Mouse (Mus musculus): Measurements from ENCODE around the gene Calcoco1.
"Not testable (repeated sequence)": the region's sequence is repeated elsewhere in the genome, so short reads cannot be mapped to it uniquely, and the experiment has no call there.

Calcoco1 gene

DNA sequence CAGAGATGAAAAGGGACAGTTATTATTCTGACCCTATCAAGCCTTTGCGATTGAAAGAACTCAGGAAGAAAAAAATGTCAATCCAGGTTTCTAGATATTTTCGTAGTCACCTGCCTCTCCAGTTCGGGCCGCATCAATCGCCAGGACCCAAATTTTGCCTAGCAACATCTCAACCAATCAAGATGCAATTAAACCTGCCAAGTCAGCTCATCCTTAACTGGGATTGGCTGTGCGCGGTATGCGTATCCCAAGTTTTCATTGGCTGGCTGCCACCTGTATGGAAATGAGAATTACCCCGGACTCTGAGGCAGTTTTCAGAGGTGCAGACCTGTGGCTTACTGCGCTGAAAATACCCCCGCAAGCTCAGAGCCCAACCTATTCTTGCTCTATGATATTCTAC is 28.4 kb downstream of the Calcoco1 start:
- no peak for DNase-seq (ENCODE audit: low read depth in 2 of 2, low spot score in 2 of 2)

DNA sequence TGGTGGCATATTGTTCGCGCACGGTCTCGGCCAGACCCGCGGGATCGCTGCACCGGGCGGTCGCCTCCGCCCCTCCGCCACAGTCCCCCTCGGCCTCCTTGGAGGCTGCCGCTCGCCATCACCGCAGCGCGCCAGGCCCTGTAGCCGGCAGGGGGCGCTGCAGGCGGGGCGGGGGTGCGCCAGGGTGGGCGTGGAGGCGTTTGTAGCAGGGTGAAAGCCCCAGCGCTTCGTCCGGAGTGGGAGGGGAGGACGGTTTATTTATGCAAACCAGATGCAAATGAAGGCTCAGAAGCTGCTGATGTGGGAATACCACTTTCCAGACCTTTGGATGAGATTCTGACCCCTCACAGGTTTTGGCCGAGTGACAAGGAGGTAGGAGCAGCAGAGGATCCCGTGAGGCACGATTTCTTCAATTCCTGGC is 29.0 kb downstream of the Calcoco1 start:
- DNase-seq (ENCODE audit: low read depth in 2 of 2, low spot score in 2 of 2), result peak; percentile 30 to 46

DNA sequence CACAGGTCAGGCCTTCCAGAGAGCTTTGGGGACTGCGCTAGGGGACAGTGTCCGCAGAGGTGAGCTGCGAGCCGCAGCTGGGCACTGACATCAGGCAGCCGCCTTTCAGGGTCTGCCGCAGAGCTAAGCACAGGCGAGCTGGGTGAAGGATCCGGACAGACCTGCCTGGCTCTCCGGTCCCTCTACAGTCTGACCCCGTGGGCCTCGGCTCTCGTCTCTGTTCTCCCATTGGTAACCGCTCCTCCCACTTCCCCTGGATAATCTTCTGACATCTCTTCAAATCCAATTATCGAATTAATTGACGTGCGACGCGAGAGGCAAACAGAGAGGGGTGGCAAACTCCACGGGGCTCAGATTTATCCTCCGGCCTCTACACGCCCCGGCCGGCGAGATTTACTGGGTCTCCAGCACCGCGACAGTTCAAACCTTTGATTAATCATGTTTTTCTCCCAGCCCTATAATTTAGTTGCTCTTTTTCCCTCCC is 29.6 kb downstream of the Calcoco1 start:
- DNase-seq (ENCODE audit: low read depth in 2 of 2, low spot score in 2 of 2), result no peak

DNA sequence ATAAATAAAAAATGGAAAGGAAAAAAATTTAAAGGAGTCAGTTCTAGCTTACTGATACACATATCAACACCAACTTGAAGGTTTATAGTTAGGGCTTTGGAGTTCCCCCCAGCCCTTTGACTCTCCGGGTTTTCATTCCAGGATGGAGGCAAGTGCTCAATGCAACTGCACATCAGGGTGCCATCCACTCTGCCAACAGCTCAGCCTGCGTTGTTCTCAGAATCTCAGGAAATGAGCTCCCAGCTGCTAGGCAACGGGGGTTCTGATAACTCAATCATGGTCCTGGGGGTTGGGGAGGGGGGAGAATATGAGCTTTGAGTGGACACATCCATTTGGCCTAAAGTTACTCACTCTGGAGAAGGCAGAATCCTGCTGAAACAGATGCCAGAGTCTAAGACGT is 36.2 kb downstream of the Calcoco1 start:
- DNase-seq (ENCODE audit: low read depth in 2 of 2, low spot score in 2 of 2), result no peak

DNA sequence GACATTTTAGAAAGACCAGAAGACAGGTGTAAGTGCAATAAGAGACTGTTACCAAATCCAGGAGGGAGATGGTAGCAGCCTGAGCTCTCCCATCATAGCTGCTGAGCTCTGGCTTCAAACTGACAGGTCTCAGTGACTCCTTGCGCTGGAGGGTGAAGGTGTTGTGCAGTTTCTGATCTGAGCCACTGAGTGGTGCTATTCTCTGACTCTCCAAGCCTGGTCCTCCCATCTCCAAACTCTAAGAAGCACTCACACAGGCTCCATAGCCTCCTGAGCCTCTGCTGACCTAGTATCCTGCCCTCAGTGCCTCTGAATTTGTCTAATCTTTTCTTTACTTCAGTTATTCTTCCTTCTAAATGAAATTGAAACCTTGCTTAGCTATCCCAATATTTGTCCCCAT is 38.3 kb downstream of the Calcoco1 start:
- no peak for DNase-seq (ENCODE audit: low read depth in 2 of 2, low spot score in 2 of 2)

DNA sequence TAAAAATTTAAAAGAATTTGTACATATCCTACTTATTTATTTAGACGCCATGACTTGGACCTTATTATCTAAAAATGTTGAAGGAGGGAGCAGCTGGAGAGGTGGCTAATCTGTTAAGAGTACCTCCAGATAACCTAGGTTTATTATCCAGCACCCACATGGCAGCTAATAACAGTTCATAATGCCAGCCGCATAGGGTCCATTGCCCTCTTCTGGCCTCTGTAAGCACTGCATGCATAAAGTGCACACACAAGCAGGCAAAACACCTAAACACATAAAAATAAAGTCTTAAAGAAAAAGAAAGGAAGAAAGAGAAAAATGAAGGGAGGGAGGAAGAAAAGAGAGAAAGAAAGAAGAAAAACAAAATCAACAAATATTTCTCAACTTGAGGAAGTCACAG is 45.6 kb downstream of the Calcoco1 start:
- DNase-seq (ENCODE audit: low read depth in 2 of 2, low spot score in 2 of 2), result no peak

DNA sequence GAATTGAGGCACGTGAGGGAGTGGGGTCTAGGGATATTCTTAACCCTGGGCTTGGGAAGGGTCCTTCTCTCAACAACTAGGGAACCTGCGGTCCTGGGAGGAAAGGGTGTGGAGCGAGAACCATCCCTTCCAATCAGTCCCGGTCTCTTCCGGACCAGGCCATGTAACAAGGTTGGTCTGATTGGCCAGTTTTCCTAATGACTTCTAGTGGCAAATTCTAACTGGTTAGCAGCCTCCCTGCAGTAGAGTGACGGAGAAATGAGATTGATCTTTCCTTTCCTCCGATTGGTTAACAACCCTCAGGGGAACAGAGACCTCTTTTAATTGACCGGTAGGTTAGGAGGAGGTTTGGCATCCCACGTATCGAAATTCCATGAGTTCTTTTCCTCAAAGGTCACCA is 48.4 kb downstream of the Calcoco1 start:
- no peak for DNase-seq (ENCODE audit: low read depth in 2 of 2, low spot score in 2 of 2)

DNA sequence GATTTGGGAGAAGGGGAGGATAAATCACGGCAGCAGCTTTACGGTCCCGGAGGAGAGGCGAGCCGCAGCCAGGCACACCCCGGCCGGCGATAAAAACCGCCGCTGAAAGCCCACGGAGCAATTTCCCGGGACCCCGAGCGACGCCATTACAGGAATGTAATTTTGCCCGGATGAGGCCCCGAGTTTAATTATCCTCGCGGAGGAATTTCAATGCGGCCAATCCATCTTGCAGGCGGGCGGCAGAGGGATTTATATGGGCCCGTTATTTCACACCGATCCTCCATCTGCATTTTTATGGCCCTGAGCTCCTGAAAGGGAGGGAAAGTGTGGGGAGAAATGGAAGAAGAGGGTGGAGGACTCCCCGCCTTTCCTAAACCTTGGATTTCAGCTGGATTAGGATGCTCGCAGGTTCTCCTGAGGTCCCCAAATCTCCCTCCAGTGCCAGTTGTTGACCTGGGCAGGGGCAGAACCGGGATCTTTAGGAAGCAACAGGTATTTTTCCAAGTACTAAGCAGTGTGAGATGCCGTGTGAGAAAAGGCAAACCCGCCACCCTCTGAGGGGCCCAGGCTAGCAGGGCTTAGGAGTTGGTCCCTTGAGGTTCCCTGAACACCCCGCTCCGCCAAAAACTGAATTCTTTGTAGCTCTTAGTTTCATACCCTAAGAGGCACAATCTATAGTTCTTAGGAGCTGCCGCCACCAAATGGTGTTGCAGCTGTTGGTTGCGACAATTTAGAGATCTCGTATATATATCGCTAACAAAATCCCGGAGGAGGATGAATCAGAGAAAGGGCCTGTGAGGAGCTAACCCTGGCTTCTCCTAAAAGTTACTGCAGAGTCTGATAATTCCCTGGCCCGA is 49.5 kb downstream of the Calcoco1 start, which contains the start of gene Atp5g2:
Atp5g2 (minus strand) TSS at position 138 of the 857 bp plus-strand sequence.
- no peak for DNase-seq (ENCODE audit: low read depth in 2 of 2, low spot score in 2 of 2)

DNA sequence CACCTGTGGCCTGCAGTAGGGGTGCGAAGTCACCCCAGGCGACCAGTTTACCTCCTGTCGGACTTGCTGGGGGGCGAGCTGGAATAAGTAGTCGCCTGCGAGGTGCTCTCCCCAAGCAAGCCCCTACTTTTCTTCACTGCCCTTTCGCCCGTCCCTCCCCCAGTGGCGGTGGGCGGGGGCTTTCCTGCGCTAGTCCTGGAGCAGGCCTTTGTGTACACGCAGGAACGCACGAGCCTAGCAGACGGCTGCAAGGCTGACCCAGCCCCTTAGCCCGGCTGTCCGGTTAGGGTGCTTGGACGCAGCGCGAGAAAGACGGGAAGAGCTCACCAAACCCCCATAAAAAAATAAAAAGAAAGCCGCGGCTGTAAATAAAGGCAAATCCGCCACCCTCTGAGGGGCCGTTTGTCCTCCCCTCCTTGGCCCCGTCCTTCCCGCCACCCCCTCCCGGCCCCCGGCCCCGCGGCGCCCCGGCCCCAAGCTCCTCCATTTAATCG is 50.2 kb downstream of the Calcoco1 start:
- DNase-seq (ENCODE audit: low read depth in 2 of 2, low spot score in 2 of 2), result peak; percentile 19 to 30

DNA sequence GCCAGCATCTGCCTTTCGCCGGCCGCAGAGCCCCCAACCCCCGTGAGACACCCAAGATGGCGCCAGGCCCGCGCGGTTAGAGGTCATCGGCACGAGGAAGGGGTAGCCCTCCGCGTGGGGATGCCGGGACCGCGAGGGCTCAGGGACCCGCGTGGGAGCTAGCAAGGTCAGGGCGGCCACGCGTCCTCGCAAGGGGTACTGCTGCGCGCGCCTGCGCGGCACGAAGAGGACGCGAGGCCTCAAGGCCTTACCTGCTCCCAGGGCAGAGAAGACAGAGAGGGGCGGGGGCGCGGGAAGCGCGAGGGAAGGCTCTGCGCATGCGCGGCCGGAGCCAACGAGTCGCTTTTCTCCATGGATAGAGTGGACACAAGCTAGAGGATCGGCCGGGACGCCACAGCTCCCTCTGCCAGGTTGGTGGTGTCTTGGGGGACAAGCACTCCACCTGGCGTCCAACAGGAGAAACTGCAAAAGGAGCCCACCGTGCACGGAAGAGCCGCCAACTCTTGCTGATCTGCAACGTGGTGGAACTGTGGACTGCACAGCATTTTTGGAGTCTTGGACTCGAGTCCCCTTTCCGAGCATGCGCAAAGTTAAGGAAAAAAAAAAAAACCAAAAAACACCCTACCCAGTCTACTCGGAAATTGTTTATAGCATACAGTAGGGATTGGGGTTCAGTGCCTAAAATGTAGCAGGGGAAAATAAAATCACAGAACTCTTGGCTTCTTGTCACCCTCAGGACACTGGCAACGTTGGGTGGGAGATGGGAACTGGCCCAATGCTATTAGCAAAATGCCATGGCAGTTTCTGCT is 51.0 kb downstream of the Calcoco1 start:
- DNase-seq (ENCODE audit: low read depth in 2 of 2, low spot score in 2 of 2), result peak; percentile 94 to 95

DNA sequence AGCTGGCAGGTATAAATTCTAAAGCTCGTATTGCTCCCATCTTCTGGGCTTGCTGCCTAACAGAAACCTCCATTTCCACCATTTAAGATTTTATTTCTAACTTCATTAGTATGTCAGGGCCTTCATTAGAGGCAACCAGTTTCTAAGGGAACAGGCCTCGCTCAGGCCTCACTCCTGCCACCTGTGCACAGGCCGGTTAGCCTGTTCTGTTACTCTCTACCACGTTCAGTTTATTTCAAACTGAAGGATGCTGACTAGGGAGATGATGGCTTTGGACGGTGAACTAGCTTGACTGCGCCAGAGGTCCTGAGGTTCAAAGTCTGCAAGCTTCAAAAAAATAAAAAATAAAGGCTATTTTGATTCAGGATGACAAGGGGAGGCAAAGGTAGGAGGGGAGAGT is 51.7 kb downstream of the Calcoco1 start:
- DNase-seq (ENCODE audit: low read depth in 2 of 2, low spot score in 2 of 2), result no peak

DNA sequence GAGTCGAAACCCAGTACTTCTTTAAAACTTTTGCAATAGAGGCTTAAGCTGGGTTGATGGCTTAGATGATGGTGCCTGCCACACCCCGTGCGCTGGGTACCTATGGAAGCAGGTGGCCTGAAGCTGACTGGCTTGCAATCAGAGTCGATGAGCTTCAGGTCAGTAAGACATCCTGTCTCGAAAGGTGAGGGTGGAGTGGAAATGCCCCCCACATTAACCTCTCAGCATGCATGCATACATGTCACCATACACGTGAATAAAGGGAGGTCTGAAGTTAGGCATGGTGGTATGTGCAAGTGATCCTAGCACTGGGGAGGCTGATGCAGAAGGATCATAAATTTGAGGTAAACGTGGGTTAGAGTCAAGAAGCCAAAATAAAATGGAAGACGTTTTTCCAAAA is 52.4 kb downstream of the Calcoco1 start:
- no peak for DNase-seq (ENCODE audit: low read depth in 2 of 2, low spot score in 2 of 2)

DNA sequence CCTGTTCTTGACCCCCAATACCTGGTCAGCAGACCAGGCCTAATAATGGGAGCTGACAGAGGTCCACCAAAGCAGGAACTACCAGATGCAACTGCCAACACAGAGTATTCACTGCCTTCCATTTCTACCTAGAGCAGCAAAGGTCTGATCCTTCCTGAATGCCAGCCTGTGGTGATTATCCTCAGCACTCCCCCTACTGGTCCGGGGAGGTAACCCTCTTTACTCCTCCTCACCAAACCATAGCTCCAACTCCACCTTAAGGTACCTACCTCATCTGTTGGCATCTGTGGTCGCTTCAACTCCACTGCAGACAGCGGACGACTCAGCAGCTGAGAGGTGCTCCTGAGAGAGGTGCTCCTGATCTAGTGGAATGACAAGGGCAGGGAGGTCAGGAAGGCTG is 56.5 kb downstream of the Calcoco1 start:
- peak; percentile 44 to 67 for DNase-seq (ENCODE audit: low read depth in 2 of 2, low spot score in 2 of 2)

DNA sequence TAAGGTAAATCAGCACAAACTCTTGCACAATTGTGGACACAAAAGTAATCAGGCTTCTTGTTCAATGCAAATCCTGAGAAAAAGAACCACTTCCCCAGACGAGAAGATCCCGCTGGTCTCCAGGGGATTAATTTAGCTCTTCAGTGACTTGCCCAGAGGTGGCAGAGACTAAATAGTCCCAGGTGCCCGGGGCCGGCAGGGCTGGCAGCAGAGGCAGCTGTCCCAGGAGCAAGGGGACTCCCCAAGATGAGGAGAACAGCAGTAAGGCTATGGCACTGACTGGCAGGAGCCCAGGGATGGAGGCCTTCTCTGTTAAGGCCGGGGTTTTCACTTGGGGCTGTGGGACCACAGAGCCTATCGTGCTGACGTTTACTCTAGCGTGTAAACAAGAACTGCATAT is 58.2 kb downstream of the Calcoco1 start:
- DNase-seq (ENCODE audit: low read depth in 2 of 2, low spot score in 2 of 2), result no peak

DNA sequence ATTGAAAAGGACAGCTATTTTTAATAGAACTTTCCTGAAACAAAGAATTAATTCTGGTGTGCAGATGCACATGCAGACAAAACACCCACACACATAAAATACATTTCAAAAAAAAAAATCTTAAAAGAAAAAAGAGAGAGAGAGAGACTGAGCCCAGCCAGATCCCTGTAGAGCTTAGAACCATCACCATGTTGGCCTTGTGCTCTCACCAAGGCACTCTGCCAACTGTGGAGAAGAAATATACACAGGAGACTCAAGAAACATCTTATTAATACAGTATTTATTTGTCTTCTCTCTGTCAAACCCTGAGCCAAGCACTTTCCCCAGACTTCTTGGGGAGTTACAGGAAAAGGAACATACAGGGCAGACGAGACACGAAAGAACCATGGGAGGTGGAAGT is 59.4 kb downstream of the Calcoco1 start:
- not testable (repeated sequence) for DNase-seq (ENCODE audit: low read depth in 2 of 2, low spot score in 2 of 2)

DNA sequence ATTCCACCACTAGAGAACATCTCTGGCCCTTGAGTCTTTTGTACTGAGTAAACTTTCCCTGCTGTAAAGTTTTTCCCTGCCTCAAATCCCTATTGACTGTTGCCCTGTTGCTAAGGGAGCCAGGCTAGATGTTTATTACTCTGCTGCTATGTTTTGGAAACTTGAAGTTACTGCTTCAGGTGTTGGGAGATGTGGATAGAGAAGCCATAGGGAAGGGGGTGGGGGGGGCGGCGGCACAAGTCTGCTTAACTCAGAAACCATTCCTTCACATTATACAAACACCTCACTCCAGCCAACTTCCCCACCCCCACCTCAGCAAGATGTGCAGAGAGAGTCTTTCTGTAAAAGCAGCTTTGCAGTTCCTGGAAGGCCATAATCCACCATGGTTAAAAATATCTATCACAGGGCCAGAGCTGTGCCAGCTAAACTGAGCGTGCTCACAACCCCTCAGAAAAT is 64.0 kb downstream of the Calcoco1 start:
- DNase-seq (ENCODE audit: low read depth in 2 of 2, low spot score in 2 of 2), result no peak
